Mouse (Mus musculus) liver, embryonic 16.5 days (tissue): ENCODE results near the gene Btn2a2. TPM values are rescaled to one million over a fixed set of nuclear protein-coding genes. Genes with fewer than 3 reads are reported as not detected.

ENCODE experiments used
- ATAC-seq: fragments of 200-750 bp; cut with Nextera tagmentation; 2 replicates; pipeline ENCODE4 v1.8.0; 2017; ENCODE audit warnings: low read depth, mild to moderate bottlenecking, moderate number of reproducible peaks, moderate library complexity
- H3K27ac ChIP-seq: fragments of 300-500 bp; sonication (generic); 2 replicates; pipeline ENCODE4 v1.5.1; 2014; ENCODE audit warnings: mild to moderate bottlenecking, low read length
- H3K27me3 ChIP-seq: fragments of 300-500 bp; sonication (generic); 2 replicates; pipeline ENCODE4 v1.6.1; 2014; ENCODE audit warnings: low read depth, low read length, mixed read lengths; ENCODE audit not compliant: control insufficient read depth, insufficient read depth
- H3K36me3 ChIP-seq: fragments of 300-500 bp; sonication (generic); 2 replicates; pipeline ENCODE4 v1.6.1; 2014; ENCODE audit warnings: mild to moderate bottlenecking; ENCODE audit not compliant: control insufficient read depth, insufficient read depth
- H3K4me1 ChIP-seq: fragments of 300-500 bp; sonication (generic); 2 replicates; pipeline ENCODE4 v1.6.1; 2014; ENCODE audit warnings: low read depth, low read length, mixed read lengths; ENCODE audit not compliant: control insufficient read depth
- H3K4me2 ChIP-seq: fragments of 300-500 bp; sonication (generic); 2 replicates; pipeline ENCODE4 v1.6.1; 2014; ENCODE audit warnings: low read depth, low read length, mixed read lengths
- H3K4me3 ChIP-seq: fragments of 300-500 bp; sonication (generic); 2 replicates; pipeline ENCODE4 v1.5.1; 2014; ENCODE audit warnings: low read depth, mild to moderate bottlenecking, low read length
- H3K9ac ChIP-seq: fragments of 300-500 bp; sonication (generic); 2 replicates; pipeline ENCODE4 v1.6.1; 2014; ENCODE audit warnings: low read depth, low read length
- H3K9me3 ChIP-seq: fragments of 300-500 bp; sonication (generic); replicated peaks from 2 replicates; pipeline ENCODE4 v1.6.1; 2016; ENCODE audit warnings: low read length; ENCODE audit not compliant: control insufficient read depth
- WGBS: fragments of 180-500 bp; shearing (Covaris S2); extraction: QIAGEN DNeasy Blood & Tissue Kit; methylation state at CpG from one replicate; pipeline ENCODE4 v1.1.7; 2014; ENCODE audit not compliant: insufficient replicate concordance; 5-methylcytosine and 5-hydroxymethylcytosine counted together
- polyA plus RNA-seq: library from polyadenylated mRNA; unstranded; fragments of >200 nt; fragmentation: Nextera tagmentation; extraction: Ambion mirVana; gene quantifications from 2 replicates; pipeline ENCODE4 v1.2.1, GENCODE M21; 2015

The Btn2a2 gene
- polyA plus RNA-seq, 1 experiment from 2014 or later: not detected

DNA sequence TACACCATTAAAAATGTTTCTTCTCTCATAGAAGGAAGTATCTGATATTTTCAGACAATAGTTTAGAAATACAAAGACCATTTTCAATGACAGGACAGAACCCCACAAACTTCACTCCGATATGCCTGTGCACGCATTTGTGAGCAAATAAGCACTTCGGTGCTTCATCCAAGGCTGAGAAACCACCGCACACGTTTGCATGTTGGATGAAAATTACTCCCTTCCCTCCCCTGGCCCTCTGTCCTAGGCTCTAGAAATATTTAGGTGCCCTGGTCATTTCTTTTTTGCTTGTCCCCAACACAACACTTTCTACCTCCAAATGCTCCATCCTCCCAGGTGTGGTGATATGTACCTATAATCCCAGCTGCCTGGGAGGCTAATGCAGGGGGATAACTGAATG is 12.9 kb upstream of the Btn2a2 start:
- 26% methylated on average over 5 of the region's 5 CpGs for WGBS
- no peak for ATAC-seq
- Histone ChIP-seq H3K27me3 (no peaks in the 10 kb centered on the region), H3K9me3 (no peaks in the 10 kb centered on the region), H3K4me3 (peak overlapping the region; percentile 26), H3K27ac (no peak overlapping the region), H3K36me3 (no peaks in the 10 kb centered on the region), H3K4me1 (peaks cover 44% of the 10 kb centered on the region), H3K9ac (no peak overlapping the region; the same call in 1 of the 2 replicates), H3K4me2 (peak overlapping the region; percentile 56)

DNA sequence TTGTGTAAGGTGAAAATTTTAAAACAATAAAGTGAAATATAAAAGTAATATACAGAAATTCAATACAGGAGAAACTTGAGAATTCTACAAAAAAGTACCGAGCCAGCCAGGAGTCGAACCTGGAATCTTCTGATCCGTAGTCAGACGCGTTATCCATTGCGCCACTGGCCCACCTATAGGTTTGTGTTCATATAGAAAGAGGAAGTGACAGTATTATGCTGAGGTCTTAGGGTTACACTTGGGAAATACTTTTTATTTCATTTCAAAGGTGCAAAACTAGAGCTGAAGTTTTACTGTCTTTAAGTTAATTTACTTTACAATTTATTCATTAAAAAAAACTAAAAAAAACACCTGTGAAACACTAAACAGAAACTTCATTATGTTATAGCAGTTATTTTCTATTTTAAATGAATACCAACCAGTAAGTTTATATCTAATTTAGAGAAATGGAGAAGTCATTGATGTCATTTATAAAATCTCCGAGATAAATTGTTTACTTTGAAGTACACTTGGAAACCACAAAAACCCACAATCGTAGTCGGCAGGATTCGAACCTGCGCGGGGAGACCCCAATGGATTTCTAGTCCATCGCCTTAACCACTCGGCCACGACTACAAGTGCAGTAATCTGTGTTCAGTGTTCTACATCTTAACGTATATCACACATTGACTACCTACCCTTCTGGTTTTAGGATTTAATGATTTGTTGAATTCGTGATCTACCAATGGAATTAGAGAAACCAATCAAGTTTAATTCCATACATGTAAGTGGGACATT is 12.0 kb upstream of the Btn2a2 start:
- peaks cover 37% of the 10 kb centered on the region for H3K4me1 ChIP-seq
- no peaks in the 10 kb centered on the region for H3K27me3 ChIP-seq
- WGBS: under 1% methylated on average over 17 of the region's 17 CpGs
- peak overlapping the region; percentile 21; the same call in 1 of the 2 replicates for H3K4me3 ChIP-seq
- no peaks in the 10 kb centered on the region for H3K9me3 ChIP-seq
- no peaks in the 10 kb centered on the region for H3K36me3 ChIP-seq
- peak overlapping the region; percentile 56 for H3K4me2 ChIP-seq
- no peak overlapping the region for H3K9ac ChIP-seq
- no peak overlapping the region for H3K27ac ChIP-seq
- ATAC-seq: peak; percentile 80

DNA sequence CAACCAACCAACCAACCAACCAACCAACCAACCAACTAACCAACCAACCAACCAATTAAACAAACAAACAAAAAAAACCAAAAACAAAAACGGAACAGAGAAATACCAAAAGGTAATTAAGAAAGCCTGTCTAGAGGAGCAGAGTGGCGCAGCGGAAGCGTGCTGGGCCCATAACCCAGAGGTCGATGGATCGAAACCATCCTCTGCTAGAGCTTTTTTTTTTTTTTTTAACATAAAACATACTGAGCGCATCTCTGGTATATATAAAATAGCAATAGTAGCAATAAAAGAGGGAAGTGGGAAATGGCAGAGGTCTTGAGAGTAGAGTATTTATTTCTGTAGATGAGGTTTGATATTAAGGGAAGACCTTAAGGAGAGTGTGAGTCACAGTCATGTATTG is 11.3 kb upstream of the Btn2a2 start:
- H3K9ac ChIP-seq: no peak overlapping the region
- peaks cover 30% of the 10 kb centered on the region for H3K4me1 ChIP-seq
- 6% methylated on average over 7 of the region's 7 CpGs for WGBS
- no peaks in the 10 kb centered on the region for H3K27me3 ChIP-seq
- H3K27ac ChIP-seq: no peak overlapping the region
- H3K4me2 ChIP-seq: 0 out of 2 replicates have a peak overlapping the region, but pooled peaks have one; percentile 60
- no peak overlapping the region for H3K4me3 ChIP-seq
- no peaks in the 10 kb centered on the region for H3K36me3 ChIP-seq
- peak; percentile 28; the same call in 1 of the 2 replicates for ATAC-seq
- no peaks in the 10 kb centered on the region for H3K9me3 ChIP-seq

DNA sequence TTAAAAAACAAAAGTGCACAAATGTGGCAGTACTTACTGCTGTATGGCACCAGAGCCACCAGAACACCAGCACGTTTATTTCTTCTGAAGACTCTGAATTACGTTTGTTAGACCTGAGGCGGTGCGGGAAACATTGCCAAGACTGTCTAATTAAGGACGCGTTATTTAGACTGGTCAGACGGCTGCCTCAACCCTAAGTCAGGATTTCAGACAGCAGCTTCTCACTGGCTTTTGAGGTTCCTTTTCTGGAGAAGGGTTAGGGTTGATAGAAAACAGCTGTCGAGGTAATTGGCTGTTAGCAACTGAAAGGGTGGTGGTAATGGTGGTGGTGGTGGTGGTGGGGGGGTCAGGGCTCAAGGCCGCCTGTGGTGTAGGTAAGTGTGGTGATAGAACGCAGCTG is 10.0 kb upstream of the Btn2a2 start:
- H3K9ac ChIP-seq: no peak overlapping the region
- H3K9me3 ChIP-seq: no peaks in the 10 kb centered on the region
- peak overlapping the region; percentile 48 for H3K4me3 ChIP-seq
- H3K4me2 ChIP-seq: peak overlapping the region; percentile 60
- H3K27ac ChIP-seq: no peak overlapping the region
- H3K27me3 ChIP-seq: no peaks in the 10 kb centered on the region
- H3K36me3 ChIP-seq: no peaks in the 10 kb centered on the region
- no peak for ATAC-seq
- WGBS: 16% methylated on average over 10 of the region's 10 CpGs
- peaks cover 23% of the 10 kb centered on the region for H3K4me1 ChIP-seq

DNA sequence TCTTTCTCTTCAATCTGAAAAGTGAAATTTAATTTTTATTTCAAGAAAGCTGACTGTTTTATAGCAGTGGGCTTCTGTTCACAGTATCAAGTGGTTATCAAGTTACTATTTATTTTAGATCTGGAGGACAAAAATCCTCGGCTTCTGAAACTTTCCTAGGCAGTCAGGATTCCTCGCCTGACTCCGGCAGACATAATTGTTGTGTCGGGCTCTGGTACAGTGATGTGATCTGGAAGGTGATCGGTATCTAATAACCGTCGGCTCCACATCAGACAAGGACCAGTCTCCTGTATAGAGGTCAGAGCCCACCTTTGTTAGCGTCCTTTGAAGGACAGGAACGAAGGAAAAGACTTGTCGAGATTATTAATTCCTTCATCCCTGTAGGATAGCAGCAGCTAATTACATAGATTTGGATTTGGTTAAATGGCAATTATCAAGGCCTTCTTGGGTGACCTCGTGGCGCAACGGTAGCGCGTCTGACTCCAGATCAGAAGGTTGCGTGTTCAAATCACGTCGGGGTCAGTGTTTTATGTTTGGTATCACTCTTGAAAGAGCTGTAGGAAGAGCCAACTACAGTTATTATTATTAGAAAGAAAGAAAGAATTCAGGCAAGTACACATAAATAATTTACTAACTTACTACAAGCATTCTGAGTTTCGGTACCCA is 9.1 kb upstream of the Btn2a2 start:
- Histone ChIP-seq H3K4me3 (peak overlapping the region; percentile 48), H3K9me3 (no peaks in the 10 kb centered on the region), H3K27ac (no peak overlapping the region), H3K27me3 (no peaks in the 10 kb centered on the region), H3K4me1 (peaks cover 20% of the 10 kb centered on the region), H3K36me3 (no peaks in the 10 kb centered on the region), H3K9ac (no peak overlapping the region), H3K4me2 (peak overlapping the region; percentile 60)
- WGBS: 4% methylated on average over 19 of the region's 19 CpGs
- ATAC-seq: peak; percentile 48

DNA sequence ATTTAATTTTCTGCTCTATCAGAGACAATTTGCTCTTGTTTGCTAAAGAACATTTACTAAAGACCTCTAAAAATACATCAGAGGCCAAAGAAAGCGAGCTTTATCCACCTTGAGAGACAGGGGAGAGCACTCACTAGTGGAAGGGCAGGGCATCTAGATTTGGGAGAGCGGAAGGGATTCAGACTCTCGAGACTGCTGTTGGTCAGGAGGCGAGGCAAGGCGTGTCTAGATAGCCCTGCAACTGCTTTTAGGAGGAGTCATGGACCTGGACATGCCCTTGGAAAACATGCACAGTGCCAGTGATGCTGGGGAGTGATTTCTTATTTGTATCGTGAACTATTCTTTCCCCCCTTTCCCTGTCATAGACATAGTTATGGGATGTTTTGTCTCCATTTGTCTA is 6.9 kb upstream of the Btn2a2 start:
- no peak overlapping the region for H3K4me2 ChIP-seq
- no peaks in the 10 kb centered on the region for H3K36me3 ChIP-seq
- no peaks in the 10 kb centered on the region for H3K27me3 ChIP-seq
- H3K9ac ChIP-seq: no peak overlapping the region
- ATAC-seq: no peak
- H3K27ac ChIP-seq: no peak overlapping the region
- no peaks in the 10 kb centered on the region for H3K9me3 ChIP-seq
- peaks cover 22% of the 10 kb centered on the region for H3K4me1 ChIP-seq
- 67% methylated on average over 6 of the region's 6 CpGs for WGBS
- H3K4me3 ChIP-seq: no peak overlapping the region

DNA sequence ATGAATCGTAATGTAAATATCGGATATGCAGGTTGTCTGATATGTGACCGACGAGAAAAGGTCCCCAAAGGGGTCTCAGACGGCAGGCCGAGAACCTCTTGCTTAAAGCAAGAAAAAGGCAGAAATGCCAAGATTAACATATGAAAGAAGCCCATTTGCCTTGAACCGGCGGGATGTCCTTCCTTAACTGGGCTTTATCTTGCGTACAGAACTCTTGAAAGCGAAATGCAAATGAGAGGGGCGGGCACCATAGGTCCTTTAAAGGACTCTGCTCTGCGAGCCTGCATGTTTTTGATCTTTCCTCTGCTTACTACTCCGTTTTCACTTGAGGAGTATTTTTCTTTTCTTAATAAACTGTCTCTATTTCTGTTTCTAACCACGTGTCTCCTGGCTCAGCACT is 3.3 kb upstream of the Btn2a2 start:
- WGBS: 14% methylated on average over 14 of the region's 14 CpGs

DNA sequence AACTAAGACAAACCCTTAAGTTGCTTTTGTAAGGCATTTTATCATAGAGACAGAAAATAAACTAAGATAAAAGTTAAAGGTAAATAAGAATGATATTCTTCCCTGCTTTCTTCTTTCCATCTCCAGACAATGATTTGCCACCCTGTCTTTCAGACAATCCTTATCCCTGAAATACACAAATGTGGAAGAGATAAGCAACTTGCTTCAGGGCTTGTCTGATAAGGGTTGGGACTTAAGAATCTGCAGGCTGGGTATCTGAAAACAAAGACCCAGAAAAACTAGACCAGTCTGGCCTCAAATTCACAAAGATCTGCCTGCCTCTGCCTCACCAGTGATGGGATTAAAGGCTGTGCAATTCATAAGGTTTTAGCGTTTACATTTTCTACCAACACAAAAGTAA is 2.6 kb upstream of the Btn2a2 start:
- ATAC-seq: no peak
- Histone ChIP-seq H3K36me3 (no peaks in the 10 kb centered on the region), H3K27ac (no peak overlapping the region), H3K9ac (no peak overlapping the region), H3K9me3 (no peaks in the 10 kb centered on the region), H3K4me1 (peaks cover 14% of the 10 kb centered on the region), H3K4me2 (no peak overlapping the region), H3K27me3 (peaks cover 5% of the 10 kb centered on the region), H3K4me3 (no peak overlapping the region)
- WGBS: 16% methylated on average over 1 of the region's 1 CpGs

More for the DNA sequence above, 3.3 kb upstream of the Btn2a2 start:
- Histone ChIP-seq H3K27me3 (peaks cover 5% of the 10 kb centered on the region), H3K36me3 (no peaks in the 10 kb centered on the region), H3K4me2 (peak overlapping the region; percentile 66), H3K9me3 (no peaks in the 10 kb centered on the region), H3K27ac (no peak overlapping the region), H3K9ac (peak overlapping the region; percentile 21; the same call in 1 of the 2 replicates), H3K4me1 (peaks cover 14% of the 10 kb centered on the region), H3K4me3 (peak overlapping the region; percentile 53)
- no peak for ATAC-seq

DNA sequence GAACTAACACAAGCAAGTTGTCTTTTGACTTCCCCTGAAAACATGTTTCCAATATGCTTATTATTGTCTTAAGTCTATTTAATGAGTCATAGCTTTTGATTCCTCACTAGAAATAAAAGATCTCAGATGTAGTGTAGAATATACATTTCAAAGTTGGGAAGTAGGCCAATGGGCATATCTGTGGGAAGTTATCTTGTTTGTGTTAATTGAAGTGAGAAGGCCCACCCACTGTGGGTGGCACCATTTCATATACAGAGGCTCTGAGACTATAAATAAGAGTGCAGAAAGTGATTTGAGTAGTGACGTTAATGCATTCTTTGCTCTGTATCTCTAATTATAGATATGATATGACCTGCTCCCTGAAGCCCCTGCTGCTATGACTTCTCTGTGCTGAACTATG is 2.2 kb upstream of the Btn2a2 start:
- H3K4me3 ChIP-seq: no peak overlapping the region
- no peak overlapping the region for H3K27ac ChIP-seq
- no peak overlapping the region for H3K4me2 ChIP-seq
- no peak overlapping the region for H3K9ac ChIP-seq
- H3K4me1 ChIP-seq: peaks cover 14% of the 10 kb centered on the region
- no peaks in the 10 kb centered on the region for H3K9me3 ChIP-seq
- no peak for ATAC-seq
- peaks cover 5% of the 10 kb centered on the region for H3K27me3 ChIP-seq
- WGBS: 17% methylated on average over 1 of the region's 1 CpGs
- H3K36me3 ChIP-seq: no peaks in the 10 kb centered on the region
